ENCODE assay signal across 22 mouse cellular contexts in the genomic region with DNA sequence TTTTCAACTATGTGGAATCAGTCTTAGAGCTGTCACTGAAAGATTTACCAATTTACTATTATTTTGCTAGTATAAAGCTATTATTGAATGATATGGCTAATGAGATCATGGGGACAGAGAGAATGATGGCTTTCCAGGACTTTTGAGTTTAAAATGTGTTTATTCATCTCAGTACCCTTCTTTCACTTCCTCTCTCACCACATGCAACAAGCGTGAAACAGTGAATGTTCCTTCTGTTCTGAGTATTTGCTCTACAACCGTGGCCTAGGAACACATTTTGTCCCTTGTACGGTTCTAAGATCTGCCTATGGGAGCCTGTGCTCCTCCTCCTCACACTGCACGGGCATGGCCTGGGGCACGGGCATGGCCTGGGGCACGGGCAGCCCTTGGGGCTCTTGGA.
DNase-seq lines count a peak whose midpoint lies in the region; ATAC-seq lines count a peak whose summit lies in the region.
"Had no signal": no experiment of that assay in that cellular context is flagged by ENCODE, and none has a peak within 500 bp of the region (broad histone marks: within the 10 kb centered on the region; RNA-seq: fewer than 3 reads in every experiment).

No protein-coding gene starts in this region.

- no peak overlapping the region for H3K9ac ChIP-seq in lung, embryonic 16.5 days (ENCODE audit: low read length)
- H3K9ac ChIP-seq: embryonic facial prominence, embryonic 12.5 days; forebrain, embryonic 12.5 days; heart, embryonic 13.5 days; hindbrain, embryonic 15.5 days had no signal

- H3K27me3 ChIP-seq in lung, embryonic 16.5 days (ENCODE audit: control insufficient read depth, insufficient read depth, low read depth, low read length), result no peaks in the 10 kb centered on the region
- H3K27me3 ChIP-seq: embryonic facial prominence, embryonic 12.5 days; forebrain, embryonic 12.5 days; heart, embryonic 13.5 days; hindbrain, embryonic 15.5 days had no signal

- WGBS in lung, embryonic 16.5 days, result 50% methylated on average over 6 of the region's 6 CpGs

- no peak for ATAC-seq in lung, embryonic 16.5 days (ENCODE audit: low read depth)
- ATAC-seq in common myeloid progenitor, adult 5-6 weeks (replicated peaks; ENCODE audit: low read depth, poor library complexity, severe bottlenecking), result 0 out of 2 replicates have a peak, but pooled peaks have one; percentile 52
- peak; percentile 52; the same call in 1 of the 2 replicates for ATAC-seq in megakaryocyte, adult 5-6 weeks (ENCODE audit: poor library complexity, severe bottlenecking)
- ATAC-seq: CD4-positive, CD25-positive, alpha-beta regulatory T cell, adult 4 months; forebrain, embryonic 16.5 days had no signal

- no peaks in the 10 kb centered on the region for H3K9me3 ChIP-seq in lung, embryonic 16.5 days (ENCODE audit: control insufficient read depth, low read length)
- H3K9me3 ChIP-seq: embryonic facial prominence, embryonic 12.5 days; forebrain, embryonic 12.5 days; heart, embryonic 13.5 days; hindbrain, embryonic 15.5 days had no signal

- H3K4me3 ChIP-seq in lung, embryonic 16.5 days (ENCODE audit: low read length), result no peak overlapping the region
- H3K4me3 ChIP-seq: embryonic facial prominence, embryonic 12.5 days; forebrain, embryonic 12.5 days; heart, embryonic 13.5 days; hindbrain, embryonic 15.5 days had no signal

- peak overlapping the region; percentile 7; the same call in 1 of the 2 replicates for H3K27ac ChIP-seq in lung, embryonic 16.5 days (ENCODE audit: low read length)
- H3K27ac ChIP-seq: embryonic facial prominence, embryonic 12.5 days; forebrain, embryonic 12.5 days; heart, embryonic 13.5 days; hindbrain, embryonic 15.5 days had no signal

- peaks cover 7% of the 10 kb centered on the region; the same call in 1 of the 2 replicates for H3K4me1 ChIP-seq in lung, embryonic 16.5 days (replicated peaks; ENCODE audit: control insufficient read depth, insufficient read depth, low read length)

- no peaks in the 10 kb centered on the region for H3K36me3 ChIP-seq in lung, embryonic 16.5 days (ENCODE audit: control insufficient read depth, insufficient read depth, low read length)
- H3K36me3 ChIP-seq: embryonic facial prominence, embryonic 12.5 days; forebrain, embryonic 12.5 days; G1E; heart, embryonic 13.5 days; hindbrain, embryonic 15.5 days had no signal

- H3K4me2 ChIP-seq in lung, embryonic 16.5 days (ENCODE audit: low read depth, low read length), result no peak overlapping the region
- H3K4me2 ChIP-seq: embryonic facial prominence, embryonic 12.5 days; forebrain, embryonic 12.5 days; heart, embryonic 13.5 days; hindbrain, embryonic 15.5 days had no signal

- no peak for DNase-seq in lung, adult 18-20 months
- DNase-seq in A20 (ENCODE audit: low read depth, low spot score), result peak; percentile 64
- DNase-seq in urinary bladder, postnatal 4 days (ENCODE audit: low spot score in 2 of 2), result no peak
- DNase-seq in thymus, postnatal 4 days, result no peak
- DNase-seq: adrenal gland, adult 8-10 months; adrenal gland, postnatal 36 days; B cell, adult 2 months; cerebellum, adult 2 months; cerebellum, postnatal 10 days; embryo, embryonic 11 days; gastrocnemius, postnatal 10 days; heart, postnatal 36 days had no signal
